Comparison of ENCODE assay signal across 10 mouse cellular contexts in the genomic region with DNA sequence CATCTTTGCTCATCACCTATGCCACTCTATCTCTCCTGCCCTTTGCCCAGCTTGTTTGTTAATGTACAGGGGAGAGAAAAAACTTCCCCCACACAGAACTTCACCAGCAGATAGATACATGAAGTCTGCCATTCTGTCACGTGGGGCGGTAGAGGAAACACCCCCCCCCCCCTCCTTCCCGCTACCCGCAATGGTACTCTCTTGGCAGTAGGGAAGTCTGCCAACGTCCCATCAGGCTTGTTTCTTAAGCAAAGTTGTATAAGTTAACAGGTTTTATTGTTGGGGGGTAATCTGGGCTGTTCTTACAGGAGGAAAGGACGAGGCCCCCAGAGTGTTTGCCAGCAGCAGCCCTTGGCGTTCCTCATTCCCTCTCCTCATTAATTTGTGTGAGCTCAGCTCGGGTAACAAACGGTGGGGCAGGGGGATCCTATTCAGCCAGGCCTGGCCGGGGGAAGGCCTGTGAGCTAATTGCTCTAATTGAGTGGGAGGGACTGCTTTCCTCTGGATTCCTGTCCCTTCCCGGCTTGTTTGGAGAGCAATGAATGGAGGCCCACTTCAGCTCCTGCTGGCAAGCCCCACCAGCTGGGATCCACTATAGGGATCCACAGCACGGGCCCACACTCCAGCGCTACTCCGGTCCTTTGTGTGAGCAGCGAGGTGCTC.
A peak's percentile ranks its signal among the peaks of the same experiment; 100 is the strongest.
DNase-seq lines count a peak whose midpoint lies in the region; ATAC-seq and TF ChIP-seq lines count a peak whose summit lies in the region.
"Had no signal": no experiment of that assay in that cellular context is flagged by ENCODE, and none has a peak within 500 bp of the region (broad histone marks: within the 10 kb centered on the region; RNA-seq: fewer than 3 reads in every experiment).

No protein-coding gene starts in this region.

- TF ChIP-seq CTCF in heart, adult 2 months (IDR thresholded peaks at IDR 0.05): no peak

- H3K27me3 ChIP-seq in limb, embryonic 12.5 days: peaks cover 3% of the 10 kb centered on the region; the same call in 1 of the 2 replicates
- H3K27me3 ChIP-seq in heart, adult 2 months (ENCODE audit: control insufficient read depth, insufficient read depth, low read length): no peaks in the 10 kb centered on the region
- H3K27me3 ChIP-seq: megakaryocyte, embryonic 14.5 days had no signal

- 0 out of 2 replicates have a peak overlapping the region, but pooled peaks have one; percentile 13 for H3K4me3 ChIP-seq in limb, embryonic 12.5 days (replicated peaks)
- H3K4me3 ChIP-seq in heart, adult 2 months: no peak overlapping the region
- H3K4me3 ChIP-seq: megakaryocyte, embryonic 14.5 days had no signal

- H3K4me1 ChIP-seq in limb, embryonic 12.5 days (replicated peaks): peaks cover 37% of the 10 kb centered on the region
- H3K4me1 ChIP-seq in heart, adult 2 months (ENCODE audit: control insufficient read depth, insufficient read depth, low read length): peaks cover 2% of the 10 kb centered on the region; the same call in 1 of the 2 replicates
- H3K4me1 ChIP-seq: megakaryocyte, embryonic 14.5 days had no signal

- intact Hi-C loops in heart, adult 2 months (cut with DNase I): no loop called here

- H3K36me3 ChIP-seq in limb, embryonic 12.5 days: no peaks in the 10 kb centered on the region
- H3K36me3 ChIP-seq in heart, adult 2 months (ENCODE audit: control insufficient read depth, insufficient read depth, low read length): no peaks in the 10 kb centered on the region

- peak overlapping the region; percentile 41 for H3K4me2 ChIP-seq in limb, embryonic 12.5 days

- H3K9ac ChIP-seq in limb, embryonic 12.5 days (replicated peaks): 0 out of 2 replicates have a peak overlapping the region, but pooled peaks have one; percentile 12
- H3K9ac ChIP-seq in heart, adult 2 months (ENCODE audit: low read depth, low read length): no peak overlapping the region

- no peak for TF ChIP-seq EP300 in heart, adult 2 months (IDR thresholded peaks at IDR 0.05; ENCODE audit: insufficient read depth, low read depth, low read length)

- peak; percentile 84; the same call in 1 of the 2 replicates for ATAC-seq in limb, embryonic 12.5 days (ENCODE audit: insufficient number of reproducible peaks, insufficient read depth, low FRiP score, low TSS enrichment, low read depth)
- ATAC-seq: activated CD4-positive, CD25-positive, alpha-beta regulatory T cell, adult 4 months had no signal

- H3K79me2 ChIP-seq in heart, adult 2 months (replicated peaks; ENCODE audit: control insufficient read depth, insufficient read depth, low read length): no peaks in the 10 kb centered on the region

- H3K9me3 ChIP-seq in limb, embryonic 12.5 days: no peaks in the 10 kb centered on the region
- H3K9me3 ChIP-seq: megakaryocyte, embryonic 14.5 days had no signal

- WGBS in limb, embryonic 12.5 days: 6% methylated on average over 15 of the region's 15 CpGs
- WGBS in heart, adult 2 months: 52% methylated on average over 15 of the region's 15 CpGs

- peak overlapping the region; percentile 77 for H3K27ac ChIP-seq in limb, embryonic 12.5 days
- no peak overlapping the region for H3K27ac ChIP-seq in heart, adult 2 months

- no peak for TF ChIP-seq POLR2A in heart, adult 2 months (IDR thresholded peaks at IDR 0.05; ENCODE audit: insufficient read depth, low read depth, low read length)

- peak; percentile 19 to 31 for DNase-seq in cerebellum, postnatal 10 days
- no peak for DNase-seq in cerebellum, adult 11-12 months
- DNase-seq in right cerebral cortex, postnatal 10 days (ENCODE audit: low spot score in 2 of 2): peak; percentile 56 to 58
- DNase-seq in right cerebral cortex, adult 2 months (ENCODE audit: low spot score in 2 of 2): no peak
- DNase-seq in right cerebral cortex, postnatal 4 days: peak; percentile 30
- DNase-seq in thymus, postnatal 36 days: no peak
- DNase-seq in heart, adult 2 months: no peak

Comparison
In these comparisons a context has a peak if more than half of its experiments do, and no peak if none do; other contexts are left out.
1. DNase-seq: peak in cerebellum, postnatal 10 days (2 of 2), right cerebral cortex, postnatal 10 days (2 of 2) and right cerebral cortex, postnatal 4 days (single experiment); none in cerebellum, adult 11-12 months (single experiment), right cerebral cortex, adult 2 months (0 of 2), thymus, postnatal 36 days (0 of 2) and heart, adult 2 months (0 of 2).